Mouse (Mus musculus) testis, adult 2 months (tissue): ENCODE data around the gene Crabp2.

Source experiments
- CTCF ChIP-seq: fragments of 200-500 bp; IDR thresholded peaks from 2 replicates; pipeline ENCODE4 v1.5.1; 2012; ENCODE audit warnings: low read depth, mild to moderate bottlenecking, inconsistent platforms, low read length, moderate library complexity; ENCODE audit not compliant: control insufficient read depth, insufficient read depth, insufficient replicate concordance
- POLR2A ChIP-seq: fragments of 200-500 bp; IDR thresholded peaks from 2 replicates; pipeline ENCODE4 v1.6.1; 2012; ENCODE audit warnings: low read depth, mild to moderate bottlenecking, inconsistent platforms, low read length, moderate library complexity; ENCODE audit not compliant: control insufficient read depth

DNA sequence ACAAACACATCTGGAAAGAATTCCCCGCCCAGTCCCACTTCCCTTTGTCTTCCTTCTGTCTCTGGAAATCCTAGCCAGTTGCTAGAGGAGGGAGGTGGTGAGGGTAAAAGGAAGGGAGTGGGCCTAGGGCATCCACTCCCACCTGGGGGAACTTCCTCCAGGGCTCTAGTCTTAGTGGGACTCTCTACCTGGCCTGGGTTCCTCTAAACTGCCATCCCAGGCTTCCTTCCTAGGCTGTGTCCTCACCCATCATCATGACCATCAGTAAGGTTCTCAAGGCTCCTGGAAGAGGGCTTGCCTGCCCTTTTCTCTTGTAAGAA lies 2.0 kb upstream of the Crabp2 start:
- TF ChIP-seq CTCF = no peak
- TF ChIP-seq POLR2A = no peak
